Mouse (Mus musculus): Measurements from ENCODE around the gene Gopc.
"Not testable (repeated sequence)": the region's sequence is repeated elsewhere in the genome, so short reads cannot be mapped to it uniquely, and the experiment has no call there.

Gene Gopc

GRCm38 (mm10) chr10:52298568-52298967 is 83.4 kb downstream of the Gopc start:
- not testable (repeated sequence) for DNase-seq (ENCODE audit: low spot score in 2 of 2)

GRCm38 (mm10) chr10:52295934-52296333 is 86.0 kb downstream of the Gopc start:
- no peak for DNase-seq (ENCODE audit: low spot score in 2 of 2)

GRCm38 (mm10) chr10:52293921-52294577 is 87.9 kb downstream of the Gopc start:
- DNase-seq (ENCODE audit: low spot score in 2 of 2) = no peak

GRCm38 (mm10) chr10:52292391-52292790 is 89.5 kb downstream of the Gopc start:
- not testable (repeated sequence) for DNase-seq (ENCODE audit: low spot score in 2 of 2)

GRCm38 (mm10) chr10:52289261-52289660 is 92.7 kb downstream of the Gopc start:
- DNase-seq (ENCODE audit: low spot score in 2 of 2) = no peak

- DNase-seq (ENCODE audit: low spot score in 2 of 2) = no peak
These were observed 93.9 kb downstream of the Gopc start for GRCm38 (mm10) chr10:52287852-52288533.

Measured in urinary bladder, postnatal 36 days (tissue).